Mouse (Mus musculus) forebrain, embryonic 15.5 days (tissue): Measurements from ENCODE around the gene Mfsd4b5. TPM values are rescaled to one million over a fixed set of nuclear protein-coding genes. Genes with fewer than 3 reads are reported as not detected.
"Not testable (repeated sequence)": the region's sequence is repeated elsewhere in the genome, so short reads cannot be mapped to it uniquely, and the experiment has no call there.

Source experiments
- ATAC-seq: fragments of 200-750 bp; cut with Nextera tagmentation; replicated peaks from 2 replicates; pipeline ENCODE4 v1.8.0; 2017; ENCODE audit warnings: mild to moderate bottlenecking, moderate TSS enrichment, moderate library complexity
- H3K27ac ChIP-seq: fragments of 300-500 bp; sonication (generic); replicated peaks from 2 replicates; pipeline ENCODE4 v1.5.1; 2015; ENCODE audit warnings: mild to moderate bottlenecking, inconsistent platforms
- H3K27me3 ChIP-seq: fragments of 300-500 bp; sonication (generic); 2 replicates; pipeline ENCODE4 v1.6.1; 2015; ENCODE audit warnings: inconsistent platforms
- H3K36me3 ChIP-seq: fragments of 300-500 bp; sonication (generic); 2 replicates; pipeline ENCODE4 v1.6.1; 2015; ENCODE audit warnings: mild to moderate bottlenecking, inconsistent platforms
- H3K4me1 ChIP-seq: fragments of 300-500 bp; sonication (generic); 2 replicates; pipeline ENCODE4 v1.6.1; 2015; ENCODE audit warnings: inconsistent platforms
- H3K4me2 ChIP-seq: fragments of 300-500 bp; sonication (generic); replicated peaks from 2 replicates; pipeline ENCODE4 v1.6.1; 2015; ENCODE audit warnings: mild to moderate bottlenecking, inconsistent platforms
- H3K4me3 ChIP-seq: fragments of 300-500 bp; sonication (generic); 2 replicates; pipeline ENCODE4 v1.5.1; 2015; ENCODE audit warnings: mild to moderate bottlenecking, inconsistent platforms
- H3K9ac ChIP-seq: fragments of 300-500 bp; sonication (generic); replicated peaks from 2 replicates; pipeline ENCODE4 v1.6.1; 2015; ENCODE audit warnings: mild to moderate bottlenecking, inconsistent platforms
- H3K9me3 ChIP-seq: fragments of 300-500 bp; sonication (generic); 2 replicates; pipeline ENCODE4 v1.6.1; 2016; ENCODE audit warnings: inconsistent platforms
- WGBS: fragments of 180-500 bp; shearing (Covaris S2); methylation state at CpG from one replicate; pipeline ENCODE4 v1.1.7; 2015; ENCODE audit warnings: mixed read lengths; 5-methylcytosine and 5-hydroxymethylcytosine counted together
- polyA plus RNA-seq: library from polyadenylated mRNA; unstranded; fragments of >200 nt; fragmentation: Nextera tagmentation; extraction: Ambion mirVana; gene quantifications from 2 replicates; pipeline ENCODE4 v1.2.1, GENCODE M21; 2015

Gene Mfsd4b5
- polyA plus RNA-seq, 1 experiment from 2014 or later: not detected

DNA sequence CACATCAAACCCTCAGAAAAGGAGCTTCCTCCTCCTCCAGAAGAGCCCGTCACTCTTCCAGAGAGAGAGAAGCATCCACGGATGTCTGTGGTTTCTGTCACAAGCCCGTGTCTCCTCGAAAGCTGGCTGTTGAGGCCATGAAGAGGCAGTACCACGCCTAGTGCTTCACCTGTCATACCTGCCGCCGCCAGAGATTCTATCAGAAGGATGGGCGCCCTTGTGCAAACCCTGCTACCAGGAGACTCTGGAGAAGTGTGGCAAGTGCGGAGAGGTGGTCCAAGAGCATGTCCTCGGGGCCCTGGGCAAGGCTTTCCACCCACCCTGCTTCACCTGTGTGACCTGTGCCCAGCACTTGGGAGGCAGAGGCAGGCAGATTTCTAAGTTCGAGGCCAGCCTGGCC lies 23.1 kb upstream of the Mfsd4b5 start:
- peaks cover 4% of the 10 kb centered on the region; the same call in 1 of the 2 replicates for H3K4me1 ChIP-seq
- no peak overlapping the region for H3K4me3 ChIP-seq
- WGBS: 87% methylated on average over 11 of the region's 11 CpGs
- H3K4me2 ChIP-seq: no peak overlapping the region
- no peaks in the 10 kb centered on the region for H3K27me3 ChIP-seq
- no peak overlapping the region for H3K9ac ChIP-seq
- no peak overlapping the region for H3K27ac ChIP-seq
- no peaks in the 10 kb centered on the region for H3K36me3 ChIP-seq
- no peak for ATAC-seq
- H3K9me3 ChIP-seq: no peaks in the 10 kb centered on the region

DNA sequence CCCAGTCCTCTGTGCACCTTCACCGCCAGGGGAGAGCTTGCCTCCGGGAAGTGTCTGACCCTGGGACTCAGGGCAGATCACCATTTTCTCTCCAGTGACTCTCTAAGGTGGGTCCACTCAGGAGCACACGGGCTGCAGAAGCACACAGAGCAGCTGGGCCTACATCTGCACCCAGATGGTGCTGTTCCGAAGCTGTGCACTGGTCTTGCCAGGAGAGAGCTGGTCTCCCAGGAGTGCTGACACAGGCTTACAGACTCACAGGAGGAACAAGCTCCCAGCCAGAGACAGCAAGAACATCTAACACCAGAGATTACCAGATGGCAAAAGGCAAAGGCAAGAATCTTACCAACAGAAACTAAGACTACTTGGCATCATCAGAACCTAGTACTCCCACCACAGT lies 22.4 kb upstream of the Mfsd4b5 start:
- not testable (repeated sequence) for H3K36me3 ChIP-seq, H3K4me3 ChIP-seq, H3K9me3 ChIP-seq, H3K27ac ChIP-seq, H3K4me2 ChIP-seq, H3K27me3 ChIP-seq, H3K4me1 ChIP-seq, ATAC-seq, H3K9ac ChIP-seq
- 74% methylated on average over 4 of the region's 4 CpGs for WGBS

DNA sequence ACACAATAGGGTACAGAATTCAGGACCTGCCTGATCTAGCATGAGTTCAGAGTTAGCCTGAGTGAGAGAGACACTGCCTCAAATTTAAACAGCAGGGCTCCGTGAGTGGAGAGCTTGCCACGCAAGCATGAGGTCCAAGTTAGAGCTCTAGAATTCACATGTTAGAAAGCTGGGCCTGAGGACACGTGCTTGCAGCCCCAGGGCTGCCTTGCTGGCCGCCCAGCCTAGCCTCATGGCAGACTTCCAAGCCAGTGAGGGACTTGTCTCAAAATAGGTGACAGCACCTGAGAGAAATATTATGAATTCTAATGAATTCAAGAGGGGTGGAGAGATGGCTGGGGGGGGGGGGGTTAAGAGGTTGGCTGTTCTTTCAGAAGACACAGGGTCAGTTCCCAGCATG lies 21.5 kb upstream of the Mfsd4b5 start:
- 88% methylated on average over 4 of the region's 4 CpGs for WGBS
- Histone ChIP-seq H3K9me3 (no peaks in the 10 kb centered on the region), H3K4me1 (peaks cover 4% of the 10 kb centered on the region; the same call in 1 of the 2 replicates), H3K27ac (no peak overlapping the region), H3K36me3 (no peaks in the 10 kb centered on the region), H3K4me2 (no peak overlapping the region), H3K4me3 (no peak overlapping the region), H3K27me3 (no peaks in the 10 kb centered on the region), H3K9ac (no peak overlapping the region)
- no peak for ATAC-seq

DNA sequence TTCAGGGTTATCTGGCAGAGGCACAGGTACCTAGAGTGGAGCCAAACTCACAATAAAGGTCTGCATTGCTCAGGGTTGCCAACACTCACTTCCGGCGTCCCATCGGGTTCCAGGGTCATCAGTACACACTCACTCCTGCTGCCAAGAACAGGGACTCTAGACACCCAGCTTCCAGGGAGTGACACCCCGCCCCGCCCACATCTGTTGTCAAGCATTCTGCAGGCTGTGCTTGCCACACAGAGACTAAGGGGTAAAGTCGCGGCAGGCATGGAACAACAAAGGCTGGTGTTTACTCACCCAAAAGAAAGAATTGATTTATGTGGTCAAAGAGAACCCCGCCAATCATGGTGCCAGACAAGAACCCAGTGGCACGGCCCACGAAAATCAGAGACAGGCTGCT lies 20.5 kb upstream of the Mfsd4b5 start:
- Histone ChIP-seq H3K4me3 (no peak overlapping the region), H3K4me1 (peaks cover 4% of the 10 kb centered on the region; the same call in 1 of the 2 replicates), H3K27me3 (no peaks in the 10 kb centered on the region), H3K4me2 (no peak overlapping the region), H3K9me3 (no peaks in the 10 kb centered on the region), H3K9ac (no peak overlapping the region), H3K27ac (no peak overlapping the region), H3K36me3 (no peaks in the 10 kb centered on the region)
- WGBS: 37% methylated on average over 10 of the region's 10 CpGs
- no peak; the same call in 1 of the 2 replicates for ATAC-seq

DNA sequence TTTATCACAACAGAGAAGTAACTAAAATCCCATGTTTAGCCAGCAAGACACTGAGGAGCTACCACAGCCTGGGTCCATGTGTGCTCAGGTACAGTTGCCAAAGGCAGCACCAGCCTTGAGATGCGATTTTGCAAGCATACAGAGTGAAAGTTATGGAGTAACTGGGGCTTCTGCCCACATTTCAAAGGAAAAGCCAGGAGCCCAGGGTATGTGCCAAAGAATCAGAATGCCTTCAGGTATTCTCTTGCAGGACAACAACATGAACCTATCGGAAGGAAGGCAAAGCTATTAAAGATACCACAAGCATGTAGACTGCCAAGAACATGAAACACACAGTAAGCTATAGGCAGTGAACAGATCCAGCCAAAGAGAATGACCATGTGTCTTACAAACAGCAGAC lies 14.3 kb upstream of the Mfsd4b5 start:
- no peaks in the 10 kb centered on the region for H3K9me3 ChIP-seq
- H3K27ac ChIP-seq: no peak overlapping the region
- H3K4me1 ChIP-seq: no peaks in the 10 kb centered on the region
- no peak for ATAC-seq
- no peak overlapping the region for H3K4me2 ChIP-seq
- no peak overlapping the region for H3K9ac ChIP-seq
- H3K36me3 ChIP-seq: no peaks in the 10 kb centered on the region
- no peaks in the 10 kb centered on the region for H3K27me3 ChIP-seq
- no peak overlapping the region for H3K4me3 ChIP-seq
- 91% methylated on average over 2 of the region's 2 CpGs for WGBS

GRCm38 (mm10) chr10:39991155-39991554 lies 4.7 kb upstream of the Mfsd4b5 start:
- Histone ChIP-seq H3K4me2 (no peak overlapping the region), H3K27ac (no peak overlapping the region), H3K9ac (no peak overlapping the region), H3K27me3 (no peaks in the 10 kb centered on the region), H3K36me3 (no peaks in the 10 kb centered on the region), H3K4me3 (no peak overlapping the region), H3K9me3 (no peaks in the 10 kb centered on the region), H3K4me1 (no peaks in the 10 kb centered on the region)
- no peak for ATAC-seq
- WGBS: 91% methylated on average over 4 of the region's 4 CpGs

DNA sequence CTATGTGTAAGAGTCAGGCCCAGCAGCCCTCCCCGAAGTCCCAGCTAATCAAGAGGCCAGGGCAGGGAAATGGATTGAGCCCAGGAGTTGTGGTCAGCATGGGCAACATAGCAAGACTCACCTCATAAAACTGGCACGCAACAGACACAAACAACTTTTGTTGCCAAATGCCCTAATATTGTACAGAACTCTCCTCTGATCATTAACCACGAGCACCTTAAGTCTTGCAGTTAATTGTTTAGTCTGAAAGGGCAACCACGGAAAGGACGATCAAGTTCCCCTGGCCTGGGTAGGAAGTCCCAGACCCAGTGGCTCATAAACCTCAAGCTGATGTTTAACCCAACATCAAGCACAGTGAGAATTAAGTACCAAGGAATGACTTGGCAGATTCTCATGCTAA lies 3.8 kb downstream of the Mfsd4b5 start:
- Histone ChIP-seq H3K36me3 (no peaks in the 10 kb centered on the region), H3K9ac (no peak overlapping the region), H3K27ac (no peak overlapping the region), H3K27me3 (no peaks in the 10 kb centered on the region), H3K4me2 (no peak overlapping the region), H3K4me1 (no peaks in the 10 kb centered on the region), H3K4me3 (no peak overlapping the region), H3K9me3 (peaks cover 5% of the 10 kb centered on the region; the same call in 1 of the 2 replicates)
- WGBS: 74% methylated on average over 5 of the region's 5 CpGs
- no peak for ATAC-seq

GRCm38 (mm10) chr10:39978231-39978630 lies 8.2 kb downstream of the Mfsd4b5 start:
- Histone ChIP-seq H3K27me3 (no peaks in the 10 kb centered on the region), H3K27ac (no peak overlapping the region), H3K36me3 (no peaks in the 10 kb centered on the region), H3K4me3 (no peak overlapping the region), H3K4me2 (no peak overlapping the region), H3K4me1 (no peaks in the 10 kb centered on the region), H3K9me3 (peaks cover 6% of the 10 kb centered on the region; the same call in 1 of the 2 replicates), H3K9ac (no peak overlapping the region)
- ATAC-seq: no peak
- 100% methylated on average over 1 of the region's 1 CpGs for WGBS

GRCm38 (mm10) chr10:39977346-39977745 lies 9.1 kb downstream of the Mfsd4b5 start:
- WGBS: 98% methylated on average over 4 of the region's 4 CpGs
- Histone ChIP-seq H3K9ac (no peak overlapping the region), H3K36me3 (no peaks in the 10 kb centered on the region), H3K27me3 (no peaks in the 10 kb centered on the region), H3K27ac (no peak overlapping the region), H3K4me3 (no peak overlapping the region), H3K4me1 (no peaks in the 10 kb centered on the region), H3K9me3 (peaks cover 6% of the 10 kb centered on the region; the same call in 1 of the 2 replicates), H3K4me2 (no peak overlapping the region)
- ATAC-seq: no peak

- no peak overlapping the region for H3K27ac ChIP-seq
- no peak overlapping the region for H3K9ac ChIP-seq
- no peaks in the 10 kb centered on the region for H3K27me3 ChIP-seq
- H3K36me3 ChIP-seq: no peaks in the 10 kb centered on the region
- peaks cover 6% of the 10 kb centered on the region; the same call in 1 of the 2 replicates for H3K9me3 ChIP-seq
- WGBS: 39% methylated on average over 2 of the region's 2 CpGs
- no peak overlapping the region for H3K4me3 ChIP-seq
- H3K4me1 ChIP-seq: no peaks in the 10 kb centered on the region
- no peak overlapping the region for H3K4me2 ChIP-seq
- ATAC-seq: no peak
Observed at GRCm38 (mm10) chr10:39975771-39976170, 10.7 kb downstream of the Mfsd4b5 start.

GRCm38 (mm10) chr10:39974982-39975381 lies 11.5 kb downstream of the Mfsd4b5 start:
- no peak for ATAC-seq
- no peak overlapping the region for H3K9ac ChIP-seq
- no peaks in the 10 kb centered on the region for H3K27me3 ChIP-seq
- H3K4me3 ChIP-seq: no peak overlapping the region
- peaks cover 6% of the 10 kb centered on the region; the same call in 1 of the 2 replicates for H3K9me3 ChIP-seq
- no peaks in the 10 kb centered on the region for H3K4me1 ChIP-seq
- no peaks in the 10 kb centered on the region for H3K36me3 ChIP-seq
- WGBS: 67% methylated on average over 11 of the region's 11 CpGs
- no peak overlapping the region for H3K4me2 ChIP-seq
- H3K27ac ChIP-seq: no peak overlapping the region

DNA sequence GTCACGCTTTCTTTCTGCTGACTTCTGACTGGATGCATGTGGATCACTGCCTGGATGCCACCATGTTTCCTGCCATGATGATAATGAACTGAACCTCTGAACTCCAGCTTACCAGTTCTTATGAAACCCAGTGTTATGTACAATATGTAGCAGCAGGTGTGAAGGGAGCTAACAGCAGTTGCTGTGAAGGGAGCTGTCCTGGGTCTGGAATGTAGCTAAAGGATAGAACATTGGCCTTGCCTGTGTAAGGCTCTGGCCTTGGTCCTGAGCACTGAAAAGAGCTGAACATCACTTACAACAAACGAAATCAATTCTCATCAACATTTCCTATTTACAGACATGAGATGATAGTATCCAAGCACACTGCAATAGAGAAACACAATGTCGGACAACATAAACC lies 18.9 kb downstream of the Mfsd4b5 start:
- H3K27me3 ChIP-seq: no peaks in the 10 kb centered on the region
- H3K27ac ChIP-seq: no peak overlapping the region
- H3K4me2 ChIP-seq: no peak overlapping the region
- no peak overlapping the region for H3K9ac ChIP-seq
- no peaks in the 10 kb centered on the region for H3K4me1 ChIP-seq
- ATAC-seq: no peak
- no peaks in the 10 kb centered on the region for H3K36me3 ChIP-seq
- 89% methylated on average over 3 of the region's 3 CpGs for WGBS
- no peak overlapping the region for H3K4me3 ChIP-seq
- H3K9me3 ChIP-seq: no peaks in the 10 kb centered on the region

DNA sequence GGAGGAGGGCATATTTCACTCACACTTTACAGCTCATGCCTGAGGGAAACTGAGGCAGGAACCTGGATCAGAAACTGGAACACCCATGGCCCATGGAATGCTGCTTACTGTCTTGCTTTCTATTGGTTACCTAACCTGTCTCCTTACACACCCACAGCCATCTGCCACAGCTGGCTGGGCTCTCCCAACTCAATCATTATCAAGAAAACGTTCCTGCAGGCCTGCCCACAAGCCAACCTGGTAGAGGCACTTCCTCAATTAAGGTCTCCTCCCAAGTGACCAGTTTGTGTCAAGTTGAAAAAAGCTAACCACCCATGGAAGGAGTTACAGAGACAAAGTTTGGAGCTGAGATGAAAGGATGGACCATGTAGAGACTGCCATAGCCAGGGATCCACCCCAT lies 24.5 kb downstream of the Mfsd4b5 start:
- Histone ChIP-seq H3K4me3 (no peak overlapping the region), H3K4me2 (no peak overlapping the region), H3K27me3 (no peaks in the 10 kb centered on the region), H3K4me1 (peaks cover 8% of the 10 kb centered on the region; the same call in 1 of the 2 replicates), H3K36me3 (no peaks in the 10 kb centered on the region), H3K9ac (no peak overlapping the region), H3K27ac (no peak overlapping the region), H3K9me3 (no peaks in the 10 kb centered on the region)
- ATAC-seq: no peak
- WGBS: 47% methylated on average over 1 of the region's 1 CpGs
